ENCODE assay signal across 15 mouse cellular contexts in genomic region chr6:31550876-31551532, GRCm38 (mm10). TPM values are rescaled to one million over a fixed set of nuclear protein-coding genes. Genes with fewer than 3 reads are reported as not detected.
DNase-seq lines count a peak whose midpoint lies in the region; ATAC-seq and TF ChIP-seq lines count a peak whose summit lies in the region.
"Had no signal": no experiment of that assay in that cellular context is flagged by ENCODE, and none has a peak within 500 bp of the region (broad histone marks: within the 10 kb centered on the region; RNA-seq: fewer than 3 reads in every experiment).

No protein-coding gene starts in this region.

- intact Hi-C loops in heart, postnatal 36 days (cut with DNase I): no loop called here
- intact Hi-C loops in left cerebral cortex, postnatal 25 days (cut with DNase I): no loop called here

- H3K36me3 ChIP-seq in kidney, adult 2 months (ENCODE audit: control insufficient read depth, insufficient read depth, low read length): no peaks in the 10 kb centered on the region
- H3K36me3 ChIP-seq in kidney, embryonic 16.5 days (ENCODE audit: insufficient read depth, low read length): no peaks in the 10 kb centered on the region
- H3K36me3 ChIP-seq: heart, embryonic 13.5 days; intestine, embryonic 15.5 days; neural tube, embryonic 12.5 days had no signal

- WGBS in kidney, adult 2 months: 73% methylated on average over 22 of the region's 22 CpGs
- WGBS in kidney, embryonic 16.5 days: 69% methylated on average over 22 of the region's 22 CpGs

- H3K9me3 ChIP-seq in kidney, embryonic 16.5 days (ENCODE audit: low read length): no peaks in the 10 kb centered on the region
- H3K9me3 ChIP-seq: forebrain, embryonic 12.5 days; heart, embryonic 13.5 days; intestine, embryonic 15.5 days; liver, embryonic 12.5 days; midbrain, embryonic 13.5 days; neural tube, embryonic 12.5 days had no signal

- DNase-seq in kidney, adult 2 months: peak; percentile 79
- DNase-seq in embryo, embryonic 9.5 days (ENCODE audit: extremely low spot score): peak; percentile 28
- peak; percentile 40 to 41 for DNase-seq in heart, postnatal 36 days
- DNase-seq in lung, postnatal 14 days: peak; percentile 44
- no peak for DNase-seq in left cerebral cortex, postnatal 25 days (ENCODE audit: low spot score in 2 of 2)
- no peak for DNase-seq in left cerebral cortex, adult 9 months (ENCODE audit: low spot score in 2 of 2)
- no peak for DNase-seq in ovary, postnatal 36 days (ENCODE audit: low spot score)
- DNase-seq: right cerebral cortex, postnatal 14 days had no signal

- H3K4me2 ChIP-seq in kidney, embryonic 16.5 days (replicated peaks; ENCODE audit: low read depth, low read length): no peak overlapping the region
- H3K4me2 ChIP-seq: forebrain, embryonic 12.5 days; heart, embryonic 13.5 days; intestine, embryonic 15.5 days; liver, embryonic 12.5 days; midbrain, embryonic 13.5 days; neural tube, embryonic 12.5 days had no signal

- TF ChIP-seq POLR2A in kidney, adult 2 months (IDR thresholded peaks at IDR 0.05; ENCODE audit: low read depth, low read length): no peak

- peak overlapping the region; percentile 41; the same call in 1 of the 2 replicates for H3K27ac ChIP-seq in kidney, adult 2 months (ENCODE audit: insufficient read depth, low read depth, low read length)
- H3K27ac ChIP-seq in kidney, embryonic 16.5 days (ENCODE audit: low read length): no peak overlapping the region
- H3K27ac ChIP-seq: forebrain, embryonic 12.5 days; intestine, embryonic 15.5 days; liver, embryonic 12.5 days; midbrain, embryonic 13.5 days; neural tube, embryonic 12.5 days had no signal

- no peaks in the 10 kb centered on the region for H3K27me3 ChIP-seq in kidney, adult 2 months (replicated peaks; ENCODE audit: control insufficient read depth, insufficient read depth, low read length)
- H3K27me3 ChIP-seq in kidney, embryonic 16.5 days (ENCODE audit: insufficient read depth, low read length): no peaks in the 10 kb centered on the region
- H3K27me3 ChIP-seq: forebrain, embryonic 12.5 days; heart, embryonic 13.5 days; intestine, embryonic 15.5 days; liver, embryonic 12.5 days; midbrain, embryonic 13.5 days; neural tube, embryonic 12.5 days had no signal

- no peak overlapping the region for H3K9ac ChIP-seq in kidney, embryonic 16.5 days (replicated peaks; ENCODE audit: low read length)
- H3K9ac ChIP-seq: forebrain, embryonic 12.5 days; heart, embryonic 13.5 days; intestine, embryonic 15.5 days; liver, embryonic 12.5 days; midbrain, embryonic 13.5 days; neural tube, embryonic 12.5 days had no signal

- no peak for TF ChIP-seq CTCF in kidney, adult 2 months (conservative IDR thresholded peaks at IDR 0.05; ENCODE audit: insufficient read depth, insufficient read length, low read depth, low read length)

- ATAC-seq in kidney, embryonic 16.5 days (ENCODE audit: low FRiP score, low TSS enrichment): no peak
- ATAC-seq: intestine, embryonic 15.5 days; liver, embryonic 12.5 days; midbrain, embryonic 13.5 days had no signal

- 0 out of 2 replicates have a peak, but pooled peaks cover 3% of the 10 kb centered on the region for H3K4me1 ChIP-seq in kidney, adult 2 months (ENCODE audit: control insufficient read depth, insufficient read depth, low read length)
- H3K4me1 ChIP-seq in kidney, embryonic 16.5 days (ENCODE audit: insufficient read depth, low read length): peaks cover 13% of the 10 kb centered on the region

- H3K4me3 ChIP-seq in kidney, adult 2 months (ENCODE audit: insufficient read depth, low read depth, low read length): no peak overlapping the region
- no peak overlapping the region for H3K4me3 ChIP-seq in kidney, embryonic 16.5 days (ENCODE audit: low read length)
- H3K4me3 ChIP-seq: forebrain, embryonic 12.5 days; heart, embryonic 13.5 days; intestine, embryonic 15.5 days; liver, embryonic 12.5 days; midbrain, embryonic 13.5 days; neural tube, embryonic 12.5 days had no signal

RNA-seq across cellular contexts. Expression of gene Podxl, which starts 12.8 kb away (rescaled TPM):
- polyA plus RNA-seq in kidney, adult 2 months (2012; rRNA removed): 137 and 149 TPM in 2 replicates
- 76.8 and 80.4 TPM in 2 replicates for polyA plus RNA-seq in kidney, embryonic 16.5 days (2015; fragmentation: Nextera tagmentation; extraction: Ambion mirVana)
- total RNA-seq in heart, postnatal 36 days (2021): 10 to 100 TPM; 71.9 to 90.8 TPM
- 10 to 100 TPM; 15.1 to 18.0 TPM for total RNA-seq in left cerebral cortex, postnatal 25 days (2021)

Comparison
In these comparisons a context has a peak if more than half of its experiments do, and no peak if none do; other contexts are left out.
1. DNase-seq: peak in kidney, adult 2 months (single experiment), embryo, embryonic 9.5 days (single experiment), heart, postnatal 36 days (2 of 2) and lung, postnatal 14 days (single experiment); none in left cerebral cortex, postnatal 25 days (0 of 2), left cerebral cortex, adult 9 months (0 of 2) and ovary, postnatal 36 days (single experiment).